8 mouse cellular contexts compared by ENCODE assay signal in genomic region chr11:101626649-101626994, GRCm38 (mm10). TPM values are rescaled to one million over a fixed set of nuclear protein-coding genes. Genes with fewer than 3 reads are reported as not detected.
DNase-seq lines count a peak whose midpoint lies in the region; ATAC-seq lines count a peak whose summit lies in the region.

No protein-coding gene starts in this region.

- DNase-seq in neural tube, embryonic 11.5 days (ENCODE audit: low spot score), result no peak
- no peak for DNase-seq in neural tube, embryonic 10.5 days (ENCODE audit: extremely low spot score, low spot score)
- DNase-seq in forebrain, embryonic 11.5 days (ENCODE audit: low spot score), result peak; percentile 57
- DNase-seq in liver, embryonic 11.5 days (ENCODE audit: low spot score), result no peak
- DNase-seq in urinary bladder, postnatal 10 days (ENCODE audit: low spot score), result no peak
- no peak for DNase-seq in layer of hippocampus, adult 18-20 months (ENCODE audit: low spot score in 2 of 2)
- no peak for DNase-seq in gastrocnemius, postnatal 10 days

- H3K27me3 ChIP-seq in neural tube, embryonic 11.5 days (ENCODE audit: control insufficient read depth, insufficient read depth, low read length), result no peaks in the 10 kb centered on the region
- no peaks in the 10 kb centered on the region for H3K27me3 ChIP-seq in forebrain, embryonic 11.5 days (ENCODE audit: control insufficient read depth, insufficient read depth, low read length)
- no peaks in the 10 kb centered on the region for H3K27me3 ChIP-seq in liver, embryonic 11.5 days (replicated peaks; ENCODE audit: control insufficient read depth, insufficient read depth, low read length)
- no peaks in the 10 kb centered on the region for H3K27me3 ChIP-seq in stomach, embryonic 14.5 days (ENCODE audit: control insufficient read depth, insufficient read depth, low read length)

- H3K4me2 ChIP-seq in neural tube, embryonic 11.5 days (ENCODE audit: low read depth), result peak overlapping the region; percentile 36
- peak overlapping the region; percentile 85 for H3K4me2 ChIP-seq in forebrain, embryonic 11.5 days (ENCODE audit: low read depth, low read length, severe bottlenecking)
- H3K4me2 ChIP-seq in liver, embryonic 11.5 days, result peak overlapping the region; percentile 76
- H3K4me2 ChIP-seq in stomach, embryonic 14.5 days (replicated peaks; ENCODE audit: low read depth, low read length), result peak overlapping the region; percentile 80

- 0 out of 2 replicates have a peak, but pooled peaks have one; percentile 5 for ATAC-seq in neural tube, embryonic 11.5 days (ENCODE audit: insufficient read depth, low FRiP score, low TSS enrichment)
- ATAC-seq in forebrain, embryonic 11.5 days (replicated peaks; ENCODE audit: low FRiP score), result peak; percentile 45
- ATAC-seq in liver, embryonic 11.5 days (replicated peaks; ENCODE audit: low FRiP score), result peak; percentile 23
- no peak; the same call in 1 of the 2 replicates for ATAC-seq in stomach, embryonic 14.5 days (ENCODE audit: insufficient number of reproducible peaks, insufficient read depth, low FRiP score, low read depth)

- H3K9me3 ChIP-seq in neural tube, embryonic 11.5 days (ENCODE audit: control insufficient read depth, low read length), result no peaks in the 10 kb centered on the region
- no peaks in the 10 kb centered on the region for H3K9me3 ChIP-seq in forebrain, embryonic 11.5 days (ENCODE audit: control insufficient read depth, low read length)
- no peaks in the 10 kb centered on the region for H3K9me3 ChIP-seq in liver, embryonic 11.5 days (ENCODE audit: control insufficient read depth, low read length)
- no peaks in the 10 kb centered on the region for H3K9me3 ChIP-seq in stomach, embryonic 14.5 days (ENCODE audit: control insufficient read depth, low read depth, low read length)

- H3K27ac ChIP-seq in neural tube, embryonic 11.5 days (ENCODE audit: low read depth, low read length), result no peak overlapping the region; the same call in 1 of the 2 replicates
- peak overlapping the region; percentile 97 for H3K27ac ChIP-seq in forebrain, embryonic 11.5 days (ENCODE audit: low read depth, low read length)
- H3K27ac ChIP-seq in liver, embryonic 11.5 days (ENCODE audit: low read depth, low read length), result peak overlapping the region; percentile 100
- H3K27ac ChIP-seq in stomach, embryonic 14.5 days (ENCODE audit: low read length), result peak overlapping the region; percentile 99

- 6% methylated on average over 8 of the region's 8 CpGs for WGBS in neural tube, embryonic 11.5 days
- 7% methylated on average over 8 of the region's 8 CpGs for WGBS in forebrain, embryonic 11.5 days
- 6% methylated on average over 8 of the region's 8 CpGs for WGBS in liver, embryonic 11.5 days
- 3% methylated on average over 8 of the region's 8 CpGs for WGBS in stomach, embryonic 14.5 days

- no peaks in the 10 kb centered on the region for H3K4me1 ChIP-seq in neural tube, embryonic 11.5 days (ENCODE audit: control insufficient read depth, insufficient read depth, low read length)
- peaks cover 4% of the 10 kb centered on the region; the same call in 1 of the 2 replicates for H3K4me1 ChIP-seq in forebrain, embryonic 11.5 days (replicated peaks; ENCODE audit: control insufficient read depth, insufficient read depth, low read length)
- peaks cover 6% of the 10 kb centered on the region; the same call in 1 of the 2 replicates for H3K4me1 ChIP-seq in liver, embryonic 11.5 days (replicated peaks; ENCODE audit: control insufficient read depth, insufficient read depth, low read length)
- no peaks in the 10 kb centered on the region for H3K4me1 ChIP-seq in stomach, embryonic 14.5 days (ENCODE audit: control insufficient read depth, insufficient read depth, low read length)

- H3K4me3 ChIP-seq in neural tube, embryonic 11.5 days (ENCODE audit: low read depth, low read length), result peak overlapping the region; percentile 17
- H3K4me3 ChIP-seq in forebrain, embryonic 11.5 days (ENCODE audit: low read depth, low read length), result peak overlapping the region; percentile 29
- peak overlapping the region; percentile 51 for H3K4me3 ChIP-seq in liver, embryonic 11.5 days (ENCODE audit: low read depth, low read length)
- peak overlapping the region; percentile 12 for H3K4me3 ChIP-seq in stomach, embryonic 14.5 days (ENCODE audit: low read depth, low read length)

- H3K9ac ChIP-seq in neural tube, embryonic 11.5 days (ENCODE audit: low read length), result peak overlapping the region; percentile 36; the same call in 1 of the 2 replicates
- peak overlapping the region; percentile 47 for H3K9ac ChIP-seq in forebrain, embryonic 11.5 days (ENCODE audit: low read length)
- peak overlapping the region; percentile 72 for H3K9ac ChIP-seq in liver, embryonic 11.5 days (ENCODE audit: low read depth, low read length)
- 0 out of 2 replicates have a peak overlapping the region, but pooled peaks have one; percentile 2 for H3K9ac ChIP-seq in stomach, embryonic 14.5 days (replicated peaks; ENCODE audit: low read depth, low read length)

- H3K36me3 ChIP-seq in neural tube, embryonic 11.5 days (ENCODE audit: control insufficient read depth, insufficient read depth, low read length), result no peaks in the 10 kb centered on the region
- H3K36me3 ChIP-seq in forebrain, embryonic 11.5 days (ENCODE audit: control insufficient read depth, insufficient read depth, low read length), result no peaks in the 10 kb centered on the region
- H3K36me3 ChIP-seq in liver, embryonic 11.5 days (ENCODE audit: control insufficient read depth, insufficient read depth, low read length), result no peaks in the 10 kb centered on the region
- no peaks in the 10 kb centered on the region; the same call in 1 of the 2 replicates for H3K36me3 ChIP-seq in stomach, embryonic 14.5 days (ENCODE audit: control insufficient read depth, insufficient read depth, low read length)

RNA-seq across cellular contexts. Expression of gene Rdm1, which starts 0.4 kb away (rescaled TPM):
- polyA plus RNA-seq in neural tube, embryonic 11.5 days (2014; fragmentation: Nextera tagmentation; extraction: Ambion mirVana), result 24.1 and 30.7 TPM in 2 replicates
- polyA plus RNA-seq in forebrain, embryonic 11.5 days (2014; fragmentation: Nextera tagmentation; extraction: Ambion mirVana), result 45.6 and 50.7 TPM in 2 replicates
- 13.8 and 15.3 TPM in 2 replicates for polyA plus RNA-seq in liver, embryonic 11.5 days (2014; fragmentation: Nextera tagmentation; extraction: Ambion mirVana)
- polyA plus RNA-seq in stomach, embryonic 14.5 days (2014; fragmentation: Nextera tagmentation; extraction: Ambion mirVana), result 38.3 and 47.5 TPM in 2 replicates
- 10 to 100 TPM; 12.0 to 15.0 TPM for total RNA-seq in layer of hippocampus, adult 18-20 months (2021)
- 10 to 100 TPM; 18.0 to 20.9 TPM for total RNA-seq in gastrocnemius, postnatal 10 days (2021)

RNA-seq across cellular contexts. Expression of gene Gm11634, which starts 27.6 kb away (rescaled TPM):
- polyA plus RNA-seq in neural tube, embryonic 11.5 days (2014; fragmentation: Nextera tagmentation; extraction: Ambion mirVana), result not detected in 2 replicates
- 0.44 TPM in 1 of 2 replicates, not detected in the other for polyA plus RNA-seq in forebrain, embryonic 11.5 days (2014; fragmentation: Nextera tagmentation; extraction: Ambion mirVana)
- polyA plus RNA-seq in liver, embryonic 11.5 days (2014; fragmentation: Nextera tagmentation; extraction: Ambion mirVana), result not detected in 2 replicates
- not detected in 2 replicates for polyA plus RNA-seq in stomach, embryonic 14.5 days (2014; fragmentation: Nextera tagmentation; extraction: Ambion mirVana)
- total RNA-seq in layer of hippocampus, adult 18-20 months (2021), result not detected
- not detected for total RNA-seq in gastrocnemius, postnatal 10 days (2021)

RNA-seq across cellular contexts. Expression of gene Arl4d, which starts 38.7 kb away (rescaled TPM):
- polyA plus RNA-seq in neural tube, embryonic 11.5 days (2014; fragmentation: Nextera tagmentation; extraction: Ambion mirVana), result 23.9 and 29.5 TPM in 2 replicates
- 8.0 and 10.6 TPM in 2 replicates for polyA plus RNA-seq in forebrain, embryonic 11.5 days (2014; fragmentation: Nextera tagmentation; extraction: Ambion mirVana)
- polyA plus RNA-seq in liver, embryonic 11.5 days (2014; fragmentation: Nextera tagmentation; extraction: Ambion mirVana), result 3.6 and 3.9 TPM in 2 replicates
- polyA plus RNA-seq in stomach, embryonic 14.5 days (2014; fragmentation: Nextera tagmentation; extraction: Ambion mirVana), result 6.4 and 8.1 TPM in 2 replicates
- 10 to 100 TPM; 16.8 to 32.1 TPM for total RNA-seq in layer of hippocampus, adult 18-20 months (2021)
- 10 to 100 TPM in 1 of 2 experiments, 1 to 10 TPM in 1; 7.1 to 10.7 TPM for total RNA-seq in gastrocnemius, postnatal 10 days (2021)

RNA-seq across cellular contexts. Expression of gene Tmem106a, which starts 44.6 kb away (rescaled TPM):
- polyA plus RNA-seq in neural tube, embryonic 11.5 days (2014; fragmentation: Nextera tagmentation; extraction: Ambion mirVana), result 1.6 and 2.5 TPM in 2 replicates
- 3.0 and 3.3 TPM in 2 replicates for polyA plus RNA-seq in forebrain, embryonic 11.5 days (2014; fragmentation: Nextera tagmentation; extraction: Ambion mirVana)
- 6.2 and 6.8 TPM in 2 replicates for polyA plus RNA-seq in liver, embryonic 11.5 days (2014; fragmentation: Nextera tagmentation; extraction: Ambion mirVana)
- 5.9 and 6.7 TPM in 2 replicates for polyA plus RNA-seq in stomach, embryonic 14.5 days (2014; fragmentation: Nextera tagmentation; extraction: Ambion mirVana)
- total RNA-seq in layer of hippocampus, adult 18-20 months (2021), result 1 to 10 TPM; 1.2 to 2.0 TPM
- total RNA-seq in gastrocnemius, postnatal 10 days (2021), result 1 to 10 TPM; 2.4 to 2.9 TPM

Comparison
In these comparisons a context has a peak if more than half of its experiments do, and no peak if none do; other contexts are left out.
1. H3K9ac ChIP-seq: peak in every context shown above with its lines; median percentile 72 in liver, embryonic 11.5 days; 47 in forebrain, embryonic 11.5 days; 36 in neural tube, embryonic 11.5 days; 2 in stomach, embryonic 14.5 days.